Mouse (Mus musculus) right cerebral cortex, postnatal 10 days (tissue): ENCODE results near the gene Isyna1.
A peak's percentile ranks its signal among the peaks of the same experiment; 100 is the strongest.
"Not testable (repeated sequence)": the region's sequence is repeated elsewhere in the genome, so short reads cannot be mapped to it uniquely, and the experiment has no call there.

Experiments
- DNase-seq, 2 experiments: peaks; one replicate each; pipeline ENCODE4 v3.0.0; 2021; ENCODE audit warnings: low spot score in 2 of 2

The Isyna1 gene

DNA sequence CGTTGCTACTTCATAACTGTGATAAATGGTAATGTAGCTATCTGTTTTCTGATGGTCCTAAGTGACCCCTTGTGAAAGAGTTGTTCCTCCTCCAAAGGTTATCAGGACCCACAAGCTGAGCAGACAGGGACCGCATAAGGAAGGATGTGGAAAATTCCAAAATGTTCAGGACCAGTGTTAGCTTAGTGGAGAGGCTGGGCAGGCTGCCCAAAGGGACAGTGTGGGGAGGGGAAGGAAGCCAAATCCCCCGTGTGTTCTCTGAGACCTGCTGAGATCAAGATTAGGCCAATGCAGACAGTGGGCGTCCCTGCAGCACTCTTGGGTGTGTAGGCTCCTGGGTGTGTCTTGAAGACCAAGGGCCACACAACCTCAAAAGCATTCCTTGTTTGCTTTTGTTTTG is 19.3 kb upstream of the Isyna1 start:
- DNase-seq, result peak in 1 of 2 experiments; percentile 55

DNA sequence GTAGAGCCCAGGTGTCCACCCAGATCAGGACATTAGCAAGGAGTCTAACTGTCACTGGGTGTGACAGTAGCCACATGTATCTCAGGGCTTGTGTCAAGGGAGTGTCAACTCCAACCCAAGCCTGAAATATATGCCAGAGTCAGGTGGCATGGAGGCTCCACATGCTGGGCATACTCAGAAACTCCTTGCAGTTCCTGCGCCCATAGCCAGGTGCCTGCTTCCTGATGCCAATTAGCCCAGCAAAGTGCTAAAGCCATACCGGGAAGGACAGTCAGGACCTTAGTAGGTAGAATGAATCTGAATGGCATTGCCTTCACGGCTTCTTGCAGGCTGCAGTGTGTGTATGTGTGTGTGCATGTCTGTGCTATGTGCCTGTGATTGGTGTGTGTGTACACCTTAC is 17.0 kb upstream of the Isyna1 start:
- DNase-seq, result no peak

DNA sequence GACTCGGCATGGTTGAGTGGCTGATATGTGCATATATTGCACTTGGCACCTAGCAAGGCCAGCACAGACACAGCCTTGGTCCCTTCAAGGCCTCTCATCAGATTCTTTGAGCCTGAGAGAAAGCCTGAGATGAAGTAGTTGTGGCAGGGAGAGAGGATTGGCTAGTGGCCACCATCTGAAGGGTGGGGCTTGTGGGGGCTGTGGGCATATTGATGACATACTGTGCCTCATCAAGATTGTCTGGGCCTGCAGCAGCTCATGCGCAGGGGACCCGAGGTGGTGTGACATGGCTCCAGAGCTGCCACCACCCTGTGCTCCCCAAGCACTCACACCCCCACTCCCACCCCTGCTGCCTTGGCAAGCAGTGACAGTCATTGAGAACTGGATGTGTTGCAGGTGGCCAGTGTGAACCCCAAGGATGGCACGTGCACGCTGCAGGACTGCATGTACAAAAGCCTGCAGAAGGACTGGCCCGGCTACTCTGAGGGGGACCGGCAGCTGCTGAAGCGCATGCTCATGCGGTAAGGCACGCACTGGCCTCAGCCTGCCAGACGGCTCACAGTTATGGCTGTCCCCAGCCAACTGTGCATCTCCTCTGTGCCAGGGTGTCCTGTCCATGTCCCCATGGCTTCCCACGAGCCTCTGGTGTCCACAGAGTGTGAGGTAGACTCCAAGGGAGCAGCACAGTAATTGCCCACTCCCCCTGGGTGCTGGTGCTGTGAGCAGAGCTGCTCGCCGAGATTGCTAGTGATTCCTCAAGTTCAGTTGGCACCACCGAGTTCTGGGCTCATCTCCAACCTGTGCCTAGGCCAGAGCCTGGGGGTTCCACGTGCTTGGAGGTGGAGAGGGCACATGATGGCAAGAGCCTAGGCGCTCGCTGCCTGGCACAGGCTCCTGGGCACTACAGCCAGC is 10.4 kb upstream of the Isyna1 start:
- DNase-seq, result peak in 1 of 2 experiments; percentile 63

DNA sequence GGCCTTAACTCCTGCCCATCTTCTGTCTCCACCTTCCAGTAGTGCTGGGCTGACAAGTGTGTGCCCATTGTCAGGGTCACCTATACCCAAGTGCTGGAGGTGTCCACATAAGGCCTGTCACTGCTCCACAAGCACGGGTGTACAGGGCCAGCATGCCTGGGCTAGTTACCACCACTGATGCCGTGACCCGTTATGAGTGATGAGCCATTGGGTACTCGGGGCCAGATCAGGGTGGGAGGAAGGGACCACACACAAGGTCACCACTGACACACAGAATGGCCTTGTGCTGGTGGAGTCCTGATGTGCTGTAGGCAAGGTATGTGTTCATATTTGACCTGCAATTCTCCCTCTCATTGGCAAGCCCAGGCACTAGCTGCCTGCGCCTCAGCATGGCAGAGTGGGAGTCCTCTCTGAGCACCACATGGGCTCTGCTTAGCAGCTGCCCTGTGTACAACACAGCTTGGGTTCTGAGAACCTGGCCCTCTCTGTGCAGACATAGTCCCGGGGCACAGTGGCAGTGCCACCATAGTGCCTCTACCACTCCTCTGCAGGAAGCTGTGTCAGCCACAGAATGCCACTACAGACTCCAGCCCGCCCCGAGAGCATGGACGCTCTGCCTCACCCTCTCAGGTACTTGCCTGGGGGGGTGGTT is 9.4 kb upstream of the Isyna1 start:
- DNase-seq, result no peak

DNA sequence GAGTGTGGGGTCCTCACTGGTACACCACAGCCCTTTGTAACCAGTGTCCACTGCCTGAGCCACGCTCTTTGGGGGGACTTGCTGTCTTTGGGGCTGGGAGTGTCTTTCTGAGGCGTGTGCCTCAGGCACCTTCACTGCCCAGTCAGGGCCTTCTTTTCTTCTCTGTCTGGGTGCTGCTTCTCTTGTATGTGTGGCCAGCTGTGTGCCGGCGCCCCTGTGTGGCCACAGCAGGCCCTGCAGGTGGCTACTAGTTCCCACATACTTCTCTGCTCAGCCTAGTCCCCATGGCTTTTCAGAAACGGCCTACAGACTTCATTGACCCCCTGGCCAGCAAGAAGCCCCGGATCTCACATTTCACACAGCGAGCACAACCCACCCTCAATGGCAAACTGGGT is 8.9 kb upstream of the Isyna1 start:
- peak in 1 of 2 experiments; percentile 73 for DNase-seq

DNA sequence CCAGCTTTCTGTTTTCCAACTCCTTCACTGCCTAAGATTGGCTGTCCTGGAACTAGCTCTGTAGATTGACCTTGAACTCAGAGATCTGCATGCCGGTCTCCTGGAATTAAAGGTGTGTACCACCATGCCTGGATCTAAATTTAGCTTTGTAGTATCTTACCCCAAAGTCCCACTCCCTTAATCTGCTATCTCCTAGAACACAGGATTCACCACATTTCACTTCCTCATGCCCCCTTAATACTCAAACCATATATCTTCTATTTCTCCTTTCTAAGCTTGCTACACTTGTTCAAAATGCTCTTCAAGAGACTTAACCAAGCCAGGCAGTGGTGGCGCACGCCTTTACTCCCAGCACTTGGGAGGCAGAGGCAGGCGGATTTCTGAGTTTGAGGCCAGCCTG is 6.2 kb upstream of the Isyna1 start:
- DNase-seq, result not testable (repeated sequence)

DNA sequence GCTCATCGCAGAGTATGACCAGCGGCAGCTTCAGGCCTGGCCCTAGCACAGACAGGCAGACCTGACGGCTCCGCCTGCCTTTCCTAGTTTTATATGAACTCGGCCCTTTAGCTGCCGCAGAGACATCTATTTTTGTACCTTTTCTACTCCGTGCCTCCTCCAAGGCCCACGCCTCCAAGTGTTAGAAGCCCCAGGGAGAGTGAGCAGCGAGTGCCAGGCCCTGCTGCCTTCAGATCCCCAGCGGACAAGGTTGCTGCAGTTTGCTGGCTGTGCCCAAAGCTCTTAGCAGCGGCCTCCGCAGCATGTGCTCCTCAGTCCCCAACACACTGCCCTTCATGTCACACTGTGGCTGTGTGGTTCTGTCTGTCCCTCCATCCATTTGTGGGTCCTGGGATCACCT is 2.6 kb upstream of the Isyna1 start:
- DNase-seq, result peak in 1 of 2 experiments; percentile 39

DNA sequence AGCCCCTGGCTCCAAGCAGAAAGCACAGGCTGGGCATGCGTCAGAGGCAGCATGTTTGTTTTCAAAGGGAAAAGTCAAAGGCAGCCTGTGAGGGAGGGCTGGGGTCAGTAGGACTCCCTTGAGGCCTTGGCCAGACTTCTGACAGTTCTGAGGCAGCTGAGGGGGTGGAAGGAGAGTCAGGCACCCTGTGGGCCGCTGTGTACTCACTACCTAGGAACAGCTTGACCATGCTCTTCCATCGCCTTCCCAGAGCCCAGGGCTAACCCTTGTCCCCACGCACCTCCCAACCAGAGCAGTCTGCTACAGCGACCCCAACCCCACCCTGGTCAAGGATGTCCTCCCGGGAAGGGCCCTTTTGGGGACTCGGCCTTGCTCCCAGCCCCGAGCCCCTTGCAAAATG is 1.0 kb upstream of the Isyna1 start:
- peak in 1 of 2 experiments; percentile 49 for DNase-seq

DNA sequence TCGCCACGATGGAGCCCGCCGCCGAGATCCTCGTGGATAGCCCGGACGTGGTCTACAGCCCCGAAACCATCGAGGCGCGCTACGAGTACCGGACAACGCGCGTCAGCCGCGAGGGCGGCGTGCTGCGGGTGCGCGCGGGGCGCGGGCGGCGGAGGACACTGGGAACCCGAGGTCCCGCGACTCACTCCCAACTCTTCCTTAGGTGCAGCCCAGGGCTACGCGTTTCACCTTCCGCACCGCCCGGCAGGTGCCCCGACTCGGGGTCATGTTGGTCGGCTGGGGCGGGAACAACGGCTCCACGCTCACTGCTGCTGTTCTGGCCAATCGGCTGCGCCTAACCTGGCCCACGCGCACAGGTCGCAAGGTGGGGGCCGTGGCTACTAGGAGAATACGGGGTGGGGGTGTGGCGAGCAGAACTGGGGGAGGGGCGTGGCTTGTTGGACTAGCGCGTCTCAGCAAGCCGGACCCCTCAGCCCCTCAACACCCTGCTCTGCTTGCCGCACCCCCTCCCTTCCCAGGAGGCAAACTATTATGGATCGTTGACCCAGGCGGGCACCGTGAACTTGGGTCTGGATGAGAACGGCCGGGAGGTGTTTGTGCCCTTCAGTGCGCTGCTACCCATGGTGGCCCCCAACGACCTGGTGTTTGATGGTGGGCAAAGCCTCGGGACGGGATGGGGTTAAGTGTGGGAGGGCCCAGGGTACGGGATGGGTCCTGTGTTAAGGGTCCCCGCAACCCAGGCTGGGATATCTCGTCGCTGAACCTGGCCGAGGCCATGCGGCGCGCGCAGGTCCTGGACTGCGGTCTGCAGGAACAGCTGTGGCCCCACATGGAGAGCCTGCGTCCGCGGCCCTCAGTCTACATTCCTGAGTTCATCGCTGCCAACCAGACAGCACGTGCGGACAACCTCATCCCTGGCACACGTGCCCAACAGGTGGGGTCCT is 720 bp downstream of the Isyna1 start:
- DNase-seq, result peak; percentile 60 to 61

DNA sequence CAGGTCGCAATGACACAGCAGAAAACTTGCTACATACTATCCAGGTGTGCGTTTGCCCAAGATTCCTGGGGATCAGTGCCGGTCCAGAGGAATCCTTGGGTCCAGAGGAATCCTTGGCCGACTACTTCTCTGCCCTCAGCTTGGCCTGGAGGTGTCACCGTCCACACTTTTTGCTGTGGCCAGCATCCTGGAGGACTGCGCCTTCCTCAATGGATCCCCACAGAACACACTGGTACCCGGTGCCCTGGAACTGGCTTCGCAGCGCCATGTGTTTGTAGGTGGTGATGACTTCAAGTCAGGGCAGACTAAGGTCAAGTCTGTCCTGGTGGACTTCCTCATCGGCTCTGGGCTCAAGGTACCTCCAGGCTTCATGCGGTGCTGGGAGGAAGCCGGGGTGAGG is 1.6 kb downstream of the Isyna1 start:
- no peak for DNase-seq

DNA sequence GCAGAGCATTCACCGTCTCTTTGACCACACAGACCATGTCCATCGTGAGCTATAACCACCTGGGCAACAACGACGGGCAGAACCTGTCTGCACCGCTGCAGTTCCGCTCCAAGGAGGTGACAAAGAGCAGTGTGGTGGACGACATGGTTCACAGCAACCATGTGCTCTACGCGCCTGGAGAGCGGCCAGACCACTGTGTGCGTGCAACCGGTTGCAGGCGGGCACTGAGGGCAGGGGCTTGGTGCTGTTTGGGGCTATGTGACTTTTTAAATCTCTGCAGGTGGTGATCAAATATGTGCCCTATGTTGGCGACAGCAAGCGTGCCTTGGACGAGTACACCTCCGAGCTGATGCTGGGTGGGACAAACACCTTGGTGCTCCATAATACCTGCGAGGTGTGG is 2.0 kb downstream of the Isyna1 start:
- DNase-seq, result no peak

DNA sequence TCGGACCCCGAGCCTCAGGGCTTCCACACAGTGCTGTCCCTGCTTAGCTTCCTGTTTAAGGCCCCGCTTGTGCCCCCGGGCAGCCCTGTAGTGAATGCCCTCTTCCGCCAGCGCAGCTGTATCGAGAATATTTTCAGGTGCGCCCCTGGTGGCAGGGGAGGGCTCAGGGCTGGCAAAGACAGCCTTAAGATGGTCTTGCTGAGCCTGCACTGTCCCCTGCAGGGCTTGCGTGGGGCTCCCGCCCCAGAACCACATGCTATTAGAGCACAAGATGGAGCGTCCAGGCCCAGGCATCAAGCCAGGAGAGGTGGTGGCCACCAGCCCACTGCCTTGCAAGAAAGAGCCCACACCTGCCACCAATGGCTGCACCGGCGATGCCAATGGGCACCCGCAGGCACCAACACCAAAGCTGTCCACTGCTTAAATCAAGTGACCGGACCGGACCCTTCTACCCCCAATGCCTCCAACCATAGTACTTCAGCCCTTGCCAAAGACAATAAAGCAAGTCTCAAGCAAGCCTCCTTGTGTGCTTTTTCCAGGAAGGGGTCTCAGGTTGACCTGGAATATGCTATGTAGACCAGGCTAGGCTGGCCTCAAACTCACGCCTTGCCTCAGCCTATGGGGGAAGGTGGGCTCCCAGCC is 2.7 kb downstream of the Isyna1 start:
- peak in 1 of 2 experiments; percentile 65 for DNase-seq

DNA sequence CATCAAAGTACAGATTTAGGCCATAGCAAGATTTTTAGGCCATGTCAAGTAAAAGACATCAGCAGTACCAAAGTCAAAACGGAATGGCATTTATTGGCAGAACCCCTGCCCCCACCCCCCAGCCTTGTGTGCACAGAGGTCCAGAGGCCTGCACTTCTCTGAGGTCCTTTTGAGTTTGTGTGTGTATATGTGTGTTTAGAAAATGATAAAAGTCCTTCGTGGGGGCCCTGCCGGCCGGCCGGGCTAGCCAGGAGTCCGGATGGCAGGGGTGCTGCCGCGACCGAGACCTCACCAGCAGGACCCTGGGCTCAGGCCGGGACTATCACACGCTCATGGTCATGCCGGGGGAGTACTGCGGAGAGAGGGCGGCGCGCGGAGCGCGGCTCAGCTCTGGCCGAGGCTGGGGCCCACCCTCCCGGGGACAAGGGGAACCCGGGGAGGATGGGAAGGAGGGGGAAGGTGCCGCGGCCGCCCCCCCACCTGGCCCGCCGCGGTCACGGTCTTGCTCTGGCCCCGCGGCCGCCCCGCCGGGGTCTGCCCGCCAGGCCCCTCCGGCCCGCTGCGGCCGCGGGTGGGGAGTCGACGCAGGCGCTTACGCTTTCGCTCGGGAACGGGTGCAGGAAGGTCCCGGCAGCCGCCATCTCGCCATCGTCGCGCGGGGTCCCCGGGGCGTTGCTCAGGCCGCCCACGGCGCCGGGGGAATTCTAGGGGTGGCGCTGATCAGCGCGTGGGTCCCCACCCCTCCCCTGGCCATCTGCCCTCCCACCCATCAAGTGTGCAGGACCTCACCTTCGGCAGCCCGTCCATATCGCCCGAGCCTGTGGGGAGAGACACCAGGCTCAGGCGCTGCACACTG is 3.5 kb downstream of the Isyna1 start:
- DNase-seq, result no peak

DNA sequence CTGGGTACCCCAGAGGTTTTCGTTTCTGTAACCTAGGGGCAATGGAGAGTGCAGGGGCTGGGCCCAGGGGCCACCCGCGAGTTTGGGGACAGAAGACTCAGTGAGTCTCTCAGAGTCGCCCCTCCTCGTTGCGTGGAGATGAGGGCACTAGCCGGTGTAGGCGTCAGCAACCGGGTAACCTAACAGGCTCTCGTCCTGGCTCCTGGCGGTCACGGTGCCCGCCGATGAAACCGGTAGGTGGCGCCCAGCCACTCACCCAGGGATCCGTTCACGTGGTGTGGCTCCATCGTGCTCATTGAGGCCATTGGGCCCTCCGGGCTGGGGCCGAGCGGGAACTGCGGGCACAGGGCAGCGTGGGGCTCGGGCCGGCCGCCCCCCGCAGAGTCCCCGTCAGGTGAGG is 4.1 kb downstream of the Isyna1 start:
- peak; percentile 88 to 89 for DNase-seq

DNA sequence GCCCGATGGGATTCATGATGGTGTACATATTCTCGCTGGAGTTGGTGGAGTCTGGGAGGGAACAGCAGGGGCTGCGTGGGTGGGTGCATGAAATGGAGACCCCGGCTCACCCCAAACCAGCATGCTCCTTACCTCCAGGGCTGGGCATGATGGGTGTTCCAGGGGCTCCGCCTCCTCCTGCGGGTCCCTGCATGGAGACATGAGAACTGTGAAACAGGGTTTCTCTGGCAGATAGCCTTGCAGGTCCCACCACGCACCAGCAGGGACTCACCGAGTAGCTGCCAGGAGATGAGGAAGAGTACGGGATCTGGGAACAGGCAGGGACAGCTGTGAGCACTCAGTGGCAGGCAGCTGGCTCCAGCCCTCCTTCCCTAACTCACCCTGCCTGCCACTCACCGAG is 4.5 kb downstream of the Isyna1 start:
- DNase-seq, result peak; percentile 66 to 84

DNA sequence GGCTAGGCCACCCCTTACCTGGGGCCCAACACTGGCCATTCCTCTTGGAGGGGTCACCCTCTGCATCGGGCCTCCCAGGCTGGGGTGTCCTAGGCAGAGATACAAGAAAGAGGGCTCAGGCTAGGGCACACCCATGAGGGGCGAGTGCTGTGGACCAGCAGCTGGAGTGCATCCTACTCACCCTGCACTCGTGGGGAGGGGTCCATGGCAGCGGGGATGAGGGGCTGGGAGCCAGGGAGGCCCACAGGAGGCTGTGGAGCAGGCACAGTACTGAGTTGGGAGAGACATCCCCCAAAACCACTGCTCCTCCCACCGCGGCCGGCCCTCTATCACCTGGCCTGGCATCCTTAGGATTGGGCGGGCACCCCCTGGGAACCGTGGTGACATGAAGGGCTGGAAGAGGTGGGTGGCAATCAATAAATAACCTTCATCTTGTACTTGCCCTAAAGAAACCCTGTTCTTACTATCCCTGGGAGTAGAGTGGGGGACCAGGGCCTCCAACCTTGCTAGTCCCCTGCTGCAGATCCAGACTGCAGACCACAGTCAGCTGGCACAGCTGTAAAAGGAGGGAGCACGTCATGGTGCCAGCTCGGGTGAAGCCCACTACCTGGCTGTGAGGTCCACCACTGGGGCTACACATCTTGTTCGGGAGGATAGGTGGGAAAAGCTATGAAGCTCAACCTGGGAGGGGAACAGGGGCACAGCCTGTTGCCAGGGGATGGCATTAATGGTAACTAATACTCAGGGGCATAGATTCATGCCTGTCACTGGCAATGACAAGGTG is 5.5 kb downstream of the Isyna1 start:
- peak in 1 of 2 experiments; percentile 30 for DNase-seq

DNA sequence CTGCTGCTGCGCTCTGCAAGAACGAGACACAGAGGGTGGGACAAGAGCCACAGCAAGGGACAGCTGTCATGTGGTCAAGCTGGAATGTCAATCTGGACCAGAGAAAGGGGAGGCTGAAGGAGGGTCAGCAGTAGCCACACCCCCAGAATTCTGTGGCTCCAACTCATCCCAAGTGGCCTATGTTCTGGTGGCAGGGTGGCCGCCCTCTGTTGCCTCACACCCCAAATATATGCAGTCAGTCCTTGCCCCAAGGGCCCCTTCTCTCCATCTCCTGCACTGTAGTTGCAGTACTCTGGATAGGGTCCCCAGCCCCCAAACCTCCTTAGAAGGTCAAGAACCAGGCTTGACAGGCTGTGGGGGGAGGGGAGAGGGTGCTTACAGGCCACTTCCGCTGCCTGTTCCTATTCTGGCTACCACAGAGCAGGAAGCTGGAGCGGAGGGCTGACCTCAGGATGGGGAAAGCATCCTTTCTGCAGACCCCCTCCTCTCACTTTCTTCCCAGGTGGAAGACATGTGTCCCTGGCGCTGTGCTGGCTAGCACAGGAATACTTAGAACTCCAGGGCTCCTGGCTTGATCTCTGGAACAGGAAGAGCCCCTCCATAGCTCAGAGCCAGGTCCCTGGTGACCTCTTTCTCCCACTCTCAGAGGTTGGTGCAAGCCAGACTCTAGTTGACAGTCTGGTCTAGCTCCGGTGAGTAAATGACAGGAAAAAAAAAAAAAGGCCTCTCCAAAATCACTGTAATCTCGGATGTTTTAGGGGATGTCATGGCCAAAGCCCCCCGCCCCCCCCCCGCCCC is 6.5 kb downstream of the Isyna1 start:
- peak; percentile 65 to 70 for DNase-seq

DNA sequence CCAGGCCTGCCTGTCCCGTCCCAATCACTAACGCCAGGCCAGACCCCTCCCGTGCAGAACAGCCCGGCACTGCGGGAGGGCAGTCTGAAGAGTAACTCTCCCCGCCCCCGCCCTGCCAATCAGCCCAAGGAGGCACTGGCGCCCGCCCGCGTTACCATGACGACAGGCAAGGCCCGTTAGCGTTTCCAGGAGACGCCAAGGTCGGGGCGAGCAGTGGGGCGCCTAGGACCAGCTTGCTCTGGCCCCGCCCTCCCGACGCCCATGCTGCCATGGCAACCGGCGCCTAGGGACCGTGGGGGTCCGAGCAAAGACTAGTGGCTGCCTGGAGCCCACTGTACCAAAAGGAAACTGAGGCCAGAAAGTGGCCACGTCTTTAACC is 7.1 kb downstream of the Isyna1 start:
- peak; percentile 95 for DNase-seq
